Mouse (Mus musculus): ENCODE data around the gene Dnase1l3.
A peak's percentile ranks its signal among the peaks of the same experiment; 100 is the strongest.
"Not testable (repeated sequence)": the region's sequence is repeated elsewhere in the genome, so short reads cannot be mapped to it uniquely, and the experiment has no call there.

Gene Dnase1l3

GRCm38 (mm10) chr14:8011297-8011696 lies 16.9 kb upstream of the Dnase1l3 start:
- DNase-seq = no peak

GRCm38 (mm10) chr14:8007923-8008322 lies 13.6 kb upstream of the Dnase1l3 start:
- no peak for DNase-seq

- DNase-seq = no peak
Observed at GRCm38 (mm10) chr14:8007486-8007885, 13.1 kb upstream of the Dnase1l3 start.

- no peak for DNase-seq
Observed at GRCm38 (mm10) chr14:8007084-8007483, 12.7 kb upstream of the Dnase1l3 start.

- DNase-seq = not testable (repeated sequence)
Observed at GRCm38 (mm10) chr14:8006061-8006460, 11.7 kb upstream of the Dnase1l3 start.

- no peak for DNase-seq
Observed at GRCm38 (mm10) chr14:8003727-8004670, 9.6 kb upstream of the Dnase1l3 start.

- DNase-seq = peak; percentile 29 to 34
Observed at GRCm38 (mm10) chr14:8003093-8003670, 8.8 kb upstream of the Dnase1l3 start.

GRCm38 (mm10) chr14:8002432-8003092 lies 8.2 kb upstream of the Dnase1l3 start, which contains the start of gene Abhd6:
TSS of gene Abhd6 (plus strand) at chr14:8002902.
- DNase-seq = peak; percentile 84 to 86

- no peak for DNase-seq
Observed at GRCm38 (mm10) chr14:8000831-8001685, 6.7 kb upstream of the Dnase1l3 start.

GRCm38 (mm10) chr14:8000247-8000646 lies 5.9 kb upstream of the Dnase1l3 start:
- DNase-seq = no peak

GRCm38 (mm10) chr14:7999435-7999834 lies 5.1 kb upstream of the Dnase1l3 start:
- DNase-seq = no peak

GRCm38 (mm10) chr14:7999030-7999429 lies 4.7 kb upstream of the Dnase1l3 start:
- DNase-seq = no peak

- peak; percentile 88 to 90 for DNase-seq
Observed at GRCm38 (mm10) chr14:7997255-7997696, 2.9 kb upstream of the Dnase1l3 start.

- DNase-seq = no peak
Observed at GRCm38 (mm10) chr14:7992158-7992557, 2.2 kb downstream of the Dnase1l3 start.

GRCm38 (mm10) chr14:7991108-7991776 lies 3.1 kb downstream of the Dnase1l3 start:
- no peak for DNase-seq

- no peak for DNase-seq
Observed at GRCm38 (mm10) chr14:7989961-7990360, 4.4 kb downstream of the Dnase1l3 start.

GRCm38 (mm10) chr14:7989371-7989770 lies 5.0 kb downstream of the Dnase1l3 start:
- DNase-seq = no peak

GRCm38 (mm10) chr14:7986913-7987312 lies 7.5 kb downstream of the Dnase1l3 start:
- no peak for DNase-seq

- DNase-seq = no peak
Observed at GRCm38 (mm10) chr14:7981226-7981625, 13.1 kb downstream of the Dnase1l3 start.

- DNase-seq = no peak
Observed at GRCm38 (mm10) chr14:7978183-7978582, 16.2 kb downstream of the Dnase1l3 start.

GRCm38 (mm10) chr14:7977471-7977870 lies 16.9 kb downstream of the Dnase1l3 start:
- DNase-seq = no peak

GRCm38 (mm10) chr14:7975177-7975576 lies 19.2 kb downstream of the Dnase1l3 start:
- no peak for DNase-seq
